ENCODE assay signal across 17 mouse cellular contexts in genomic region chr5:138949165-138949564, GRCm38 (mm10). TPM values are rescaled to one million over a fixed set of nuclear protein-coding genes. Genes with fewer than 3 reads are reported as not detected.
A peak's percentile ranks its signal among the peaks of the same experiment; 100 is the strongest.
DNase-seq lines count a peak whose midpoint lies in the region; ATAC-seq lines count a peak whose summit lies in the region.
"Had no signal": no experiment of that assay in that cellular context is flagged by ENCODE, and none has a peak within 500 bp of the region (broad histone marks: within the 10 kb centered on the region; RNA-seq: fewer than 3 reads in every experiment).

No protein-coding gene starts in this region.

- DNase-seq in heart, postnatal 25 days (ENCODE audit: low spot score): no peak
- DNase-seq in kidney, postnatal 10 days: peak; percentile 57
- DNase-seq in kidney, adult 9 months: no peak
- DNase-seq in embryonic facial prominence, embryonic 14.5 days (ENCODE audit: low spot score): no peak
- peak; percentile 26 to 37 for DNase-seq in lung, postnatal 4 days
- DNase-seq in urinary bladder, postnatal 14 days (ENCODE audit: low spot score): no peak
- DNase-seq: adrenal gland, adult 2 months; cerebellum, adult 9-11 months; layer of hippocampus, postnatal 36 days; right cerebral cortex, postnatal 25 days; thymus, postnatal 36 days had no signal

- no peak overlapping the region for H3K4me3 ChIP-seq in heart, embryonic 11.5 days (ENCODE audit: low read depth, low read length)
- no peak overlapping the region for H3K4me3 ChIP-seq in embryonic facial prominence, embryonic 14.5 days (ENCODE audit: low read depth, low read length)
- H3K4me3 ChIP-seq: forebrain, embryonic 12.5 days; midbrain, embryonic 12.5 days; neural tube, embryonic 13.5 days had no signal

- H3K4me2 ChIP-seq in heart, embryonic 11.5 days: no peak overlapping the region
- no peak overlapping the region for H3K4me2 ChIP-seq in embryonic facial prominence, embryonic 14.5 days (ENCODE audit: low read depth, low read length)
- H3K4me2 ChIP-seq: hindbrain, embryonic 14.5 days; midbrain, embryonic 12.5 days had no signal

- no peaks in the 10 kb centered on the region for H3K27me3 ChIP-seq in heart, embryonic 11.5 days (ENCODE audit: control insufficient read depth, insufficient read depth, low read length)
- H3K27me3 ChIP-seq in embryonic facial prominence, embryonic 14.5 days (replicated peaks; ENCODE audit: control insufficient read depth, insufficient read depth, low read length): no peaks in the 10 kb centered on the region
- H3K27me3 ChIP-seq: forebrain, embryonic 12.5 days; midbrain, embryonic 12.5 days; neural tube, embryonic 13.5 days had no signal

- no peak for ATAC-seq in heart, embryonic 11.5 days (replicated peaks; ENCODE audit: insufficient number of reproducible peaks, low FRiP score, low TSS enrichment)
- no peak for ATAC-seq in embryonic facial prominence, embryonic 14.5 days (ENCODE audit: low read depth)

- H3K9me3 ChIP-seq in heart, embryonic 11.5 days (replicated peaks; ENCODE audit: control insufficient read depth, low read length): no peaks in the 10 kb centered on the region
- no peaks in the 10 kb centered on the region for H3K9me3 ChIP-seq in embryonic facial prominence, embryonic 14.5 days (ENCODE audit: control insufficient read depth, low read length)
- H3K9me3 ChIP-seq: forebrain, embryonic 12.5 days; midbrain, embryonic 12.5 days; neural tube, embryonic 13.5 days had no signal

- peaks cover 26% of the 10 kb centered on the region for H3K4me1 ChIP-seq in heart, embryonic 11.5 days (ENCODE audit: control insufficient read depth, insufficient read depth, low read length)
- peaks cover 30% of the 10 kb centered on the region for H3K4me1 ChIP-seq in embryonic facial prominence, embryonic 14.5 days (ENCODE audit: control insufficient read depth, insufficient read depth, low read length)

- peak overlapping the region; percentile 42 for H3K27ac ChIP-seq in heart, embryonic 11.5 days (ENCODE audit: low read depth, low read length)
- peak overlapping the region; percentile 35; the same call in 1 of the 2 replicates for H3K27ac ChIP-seq in embryonic facial prominence, embryonic 14.5 days (replicated peaks; ENCODE audit: low read depth, low read length)
- H3K27ac ChIP-seq: hindbrain, embryonic 14.5 days; macrophage; midbrain, embryonic 12.5 days had no signal

- intact Hi-C loops in heart, postnatal 25 days (cut with DNase I): no loop called here

- no peaks in the 10 kb centered on the region for H3K36me3 ChIP-seq in heart, embryonic 11.5 days (ENCODE audit: control insufficient read depth, insufficient read depth, low read length)
- no peaks in the 10 kb centered on the region for H3K36me3 ChIP-seq in embryonic facial prominence, embryonic 14.5 days (ENCODE audit: control insufficient read depth, insufficient read depth, low read length)
- H3K36me3 ChIP-seq: forebrain, embryonic 12.5 days; midbrain, embryonic 12.5 days; neural tube, embryonic 13.5 days had no signal

- WGBS in heart, embryonic 11.5 days (ENCODE audit: insufficient replicate concordance): 50% methylated on average over 6 of the region's 6 CpGs
- WGBS in embryonic facial prominence, embryonic 14.5 days: 75% methylated on average over 6 of the region's 6 CpGs

- H3K9ac ChIP-seq in heart, embryonic 11.5 days (ENCODE audit: low read depth, low read length): no peak overlapping the region; the same call in 1 of the 2 replicates
- H3K9ac ChIP-seq in embryonic facial prominence, embryonic 14.5 days (ENCODE audit: low read depth, low read length): no peak overlapping the region
- H3K9ac ChIP-seq: forebrain, embryonic 12.5 days; hindbrain, embryonic 14.5 days; midbrain, embryonic 12.5 days; neural tube, embryonic 13.5 days had no signal

RNA-seq across cellular contexts. Expression of gene Pdgfa, which starts 48.0 kb away (rescaled TPM):
- 29.3 and 30.8 TPM in 2 replicates for polyA plus RNA-seq in heart, embryonic 11.5 days (2014; fragmentation: Nextera tagmentation; extraction: Ambion mirVana)
- 10 to 100 TPM; 23.3 to 27.2 TPM for total RNA-seq in heart, postnatal 25 days (2021)
- 65.7 and 73.2 TPM in 2 replicates for polyA plus RNA-seq in embryonic facial prominence, embryonic 14.5 days (2014; fragmentation: Nextera tagmentation; extraction: Ambion mirVana)

Comparison
In these comparisons a context has a peak if more than half of its experiments do, and no peak if none do; other contexts are left out.
1. DNase-seq: peak in kidney, postnatal 10 days (single experiment) and lung, postnatal 4 days (2 of 2); none in heart, postnatal 25 days (single experiment), kidney, adult 9 months (single experiment), embryonic facial prominence, embryonic 14.5 days (single experiment) and urinary bladder, postnatal 14 days (single experiment).